Mouse (Mus musculus) layer of hippocampus, adult 18-20 months (tissue): Measurements from ENCODE around the gene Gm6096. TPM values are rescaled to one million over a fixed set of nuclear protein-coding genes. Genes with fewer than 3 reads are reported as not detected.

ENCODE experiments used
- DNase-seq, 2 experiments: peaks; one replicate each; pipeline ENCODE4 v3.0.0; 2022; ENCODE audit warnings: low spot score in 2 of 2
- total RNA-seq, 2 experiments: library from RNA; stranded (reverse); gene quantifications; 2 replicates each; pipeline ENCODE4 v1.2.3; 2021

Gm6096 gene
- total RNA-seq, 2 experiments from 2014 or later, result not detected

DNA sequence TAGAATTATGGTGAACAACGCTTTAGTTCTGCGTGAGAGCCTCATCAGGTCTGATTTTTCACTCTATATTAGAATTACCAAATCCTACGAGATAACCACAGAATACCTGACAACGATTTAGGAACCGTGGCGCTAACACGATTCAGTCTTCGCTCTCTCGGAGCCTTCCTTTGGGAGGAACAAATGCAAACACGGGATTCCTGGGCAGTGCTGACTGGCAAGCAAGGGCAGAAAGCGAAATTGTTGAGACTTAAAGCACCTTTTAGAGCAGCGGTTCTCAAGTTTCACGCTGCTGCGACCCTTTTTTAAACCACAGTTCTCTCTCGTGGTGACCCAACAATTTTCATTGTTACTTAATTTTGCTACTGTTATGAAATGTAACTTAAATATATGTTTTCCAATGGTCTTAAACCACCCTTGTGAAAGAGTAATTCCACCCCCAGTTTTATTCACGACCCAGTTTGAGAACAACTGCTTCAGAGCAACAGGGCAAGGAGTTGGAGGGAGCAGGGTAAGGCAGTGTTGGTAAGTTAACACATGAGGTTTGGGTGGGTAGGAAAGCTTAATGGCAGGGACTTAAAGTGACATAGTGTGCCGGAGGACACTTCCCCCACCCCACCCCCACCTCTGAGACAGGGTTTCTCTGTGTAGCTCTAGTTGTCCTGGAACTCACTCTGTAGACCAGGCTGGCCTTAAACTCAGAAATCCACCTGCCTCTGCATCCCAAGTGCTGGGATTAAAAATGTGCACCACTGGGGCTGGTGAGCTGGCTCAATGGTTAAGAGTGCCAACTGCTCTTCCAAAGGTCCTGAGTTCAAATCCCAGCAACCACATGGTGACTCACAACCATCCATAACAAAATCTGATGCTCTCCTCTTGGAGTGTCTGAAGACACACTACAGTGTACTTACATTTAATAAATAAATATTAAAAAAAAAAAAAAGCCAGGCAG is 16.0 kb upstream of the Gm6096 start:
- DNase-seq, result no peak

DNA sequence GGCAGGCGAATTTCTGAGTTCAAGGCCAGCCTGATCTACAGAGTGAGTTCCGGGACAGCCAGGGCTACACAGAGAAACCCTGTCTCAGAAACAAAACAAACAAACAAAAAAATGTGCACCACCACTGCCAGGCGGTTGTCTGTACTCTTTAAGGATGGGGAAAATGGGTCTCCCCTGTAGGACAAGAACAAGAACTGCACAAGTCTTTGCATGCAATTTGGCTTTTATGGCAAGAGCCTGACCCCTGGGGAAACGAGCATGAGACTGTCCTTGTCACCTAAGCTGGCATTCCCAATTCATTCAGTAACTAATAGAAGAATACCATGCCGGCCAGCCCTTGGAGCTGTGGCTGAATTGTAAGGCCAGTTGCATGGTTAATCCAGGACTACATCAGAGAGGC is 15.2 kb upstream of the Gm6096 start:
- no peak for DNase-seq

DNA sequence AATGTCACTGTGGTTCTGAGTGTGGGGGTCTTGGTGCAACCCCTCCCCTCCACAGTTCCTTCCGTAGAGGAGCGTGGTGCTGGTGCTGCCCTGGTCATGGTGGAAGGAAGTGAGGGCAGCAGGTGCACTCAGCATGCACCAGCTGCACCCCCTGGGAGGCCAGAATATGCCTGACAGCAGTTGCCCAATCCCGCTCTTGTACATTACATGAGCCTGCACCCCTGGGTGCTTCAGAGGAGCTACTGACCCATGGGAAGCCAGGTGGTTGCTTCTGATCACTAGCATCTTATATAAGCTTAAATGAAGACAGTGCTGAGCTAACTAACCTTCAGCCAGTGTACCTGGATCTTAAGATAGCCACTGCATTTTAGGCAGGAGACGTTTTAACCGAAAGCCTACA is 12.8 kb upstream of the Gm6096 start:
- no peak for DNase-seq

- DNase-seq, result peak; percentile 48 to 69
These were observed 8.7 kb upstream of the Gm6096 start for GRCm38 (mm10) chr7:34242176-34242575.

DNA sequence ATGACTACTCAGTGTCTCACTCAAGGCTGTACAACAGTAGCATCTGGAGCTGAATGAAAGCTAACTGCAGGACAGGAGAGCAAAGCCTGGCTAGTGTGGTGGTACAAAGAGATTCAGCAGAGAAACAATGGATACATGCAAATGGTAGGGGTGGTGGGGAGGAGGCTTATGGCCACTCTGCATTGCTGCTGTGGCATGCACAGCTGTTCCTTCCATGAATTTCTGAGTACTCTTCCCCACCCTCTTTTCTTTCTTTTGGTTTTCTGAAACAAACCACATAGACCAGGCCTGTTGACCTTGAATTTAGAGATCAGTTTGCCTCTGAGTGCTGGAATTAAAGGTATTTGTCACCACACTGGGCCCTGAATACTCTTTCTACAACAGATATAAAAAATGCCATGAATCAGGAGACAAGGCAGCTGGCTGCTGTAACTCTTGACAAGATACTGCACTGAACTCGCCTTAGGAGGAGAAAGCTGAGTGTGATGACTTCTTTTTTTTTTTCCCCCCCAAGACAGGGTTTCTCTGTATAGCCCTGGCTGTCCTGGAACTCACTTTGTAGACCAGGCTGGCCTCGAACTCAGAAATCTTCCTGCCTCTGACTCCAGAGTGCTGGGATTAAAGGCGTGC is 3.9 kb upstream of the Gm6096 start:
- DNase-seq, result no peak

GRCm38 (mm10) chr7:34252030-34252429 is 1.2 kb downstream of the Gm6096 start:
- DNase-seq, result peak in 1 of 2 experiments; percentile 62

- DNase-seq, result no peak
These were observed 4.3 kb downstream of the Gm6096 start for GRCm38 (mm10) chr7:34255137-34255536.

DNA sequence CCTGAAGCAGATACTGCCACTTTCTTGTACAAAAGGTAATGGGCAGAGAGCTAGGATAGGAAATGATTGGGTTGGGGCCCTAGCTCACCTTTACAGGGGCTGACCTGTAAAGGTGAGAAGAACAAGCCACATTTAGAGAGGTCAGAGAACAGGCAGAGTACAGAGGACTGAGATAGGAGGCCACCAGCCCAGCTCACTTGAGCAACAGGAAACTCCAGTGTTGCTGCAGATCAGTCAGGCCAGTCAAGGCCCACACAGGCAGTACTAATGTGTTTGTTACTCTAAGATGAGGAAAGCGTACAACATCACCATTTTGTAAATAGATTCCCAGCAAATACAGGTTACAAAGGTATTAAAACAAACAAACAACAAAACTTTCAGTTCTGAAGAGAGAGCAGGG is 5.1 kb downstream of the Gm6096 start:
- DNase-seq, result no peak

- DNase-seq, result no peak
These were observed 6.4 kb downstream of the Gm6096 start for GRCm38 (mm10) chr7:34257279-34257678.

- no peak for DNase-seq
These were observed 7.6 kb downstream of the Gm6096 start for GRCm38 (mm10) chr7:34258407-34258806.

DNA sequence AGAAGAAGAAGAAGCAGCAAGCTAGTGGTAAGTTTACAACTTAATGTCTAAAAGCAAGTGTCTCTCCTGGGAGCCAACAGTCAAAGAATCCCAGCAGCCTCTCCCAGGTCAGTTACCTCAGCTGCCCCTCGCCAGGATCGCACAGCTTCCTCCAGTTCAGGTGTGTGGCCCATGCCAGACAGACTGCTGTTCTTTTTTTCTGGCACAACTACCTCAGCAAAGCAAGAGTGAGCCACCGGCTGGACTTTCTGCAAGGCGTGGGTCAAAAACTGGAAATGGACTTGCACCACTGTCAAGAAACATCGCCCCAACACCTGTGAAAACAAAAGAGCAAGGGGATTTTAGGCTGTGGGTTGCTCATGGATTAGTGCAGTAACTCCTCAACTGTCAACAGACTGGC is 12.6 kb downstream of the Gm6096 start:
- no peak for DNase-seq

GRCm38 (mm10) chr7:34265876-34266346 is 15.1 kb downstream of the Gm6096 start:
- DNase-seq, result peak; percentile 54 to 85

DNA sequence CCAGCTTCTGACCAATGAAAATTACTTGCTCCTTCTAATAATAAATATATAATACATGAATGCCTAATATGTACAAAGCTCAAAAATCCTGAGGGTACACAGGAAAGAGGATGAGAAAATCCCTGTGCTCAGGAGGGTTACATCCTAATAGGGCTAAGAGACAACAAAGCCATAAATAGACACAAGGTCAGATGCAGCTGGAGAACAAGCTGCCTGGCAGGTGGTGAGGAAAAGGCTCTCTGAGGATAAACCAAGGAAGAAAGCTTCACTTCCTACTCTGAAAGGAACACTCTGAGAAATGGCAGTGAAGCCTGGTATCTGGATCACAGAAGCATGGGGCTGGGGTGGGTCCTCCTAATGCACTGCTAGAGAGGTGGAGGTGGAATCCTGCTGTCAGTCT is 15.6 kb downstream of the Gm6096 start:
- no peak for DNase-seq

DNA sequence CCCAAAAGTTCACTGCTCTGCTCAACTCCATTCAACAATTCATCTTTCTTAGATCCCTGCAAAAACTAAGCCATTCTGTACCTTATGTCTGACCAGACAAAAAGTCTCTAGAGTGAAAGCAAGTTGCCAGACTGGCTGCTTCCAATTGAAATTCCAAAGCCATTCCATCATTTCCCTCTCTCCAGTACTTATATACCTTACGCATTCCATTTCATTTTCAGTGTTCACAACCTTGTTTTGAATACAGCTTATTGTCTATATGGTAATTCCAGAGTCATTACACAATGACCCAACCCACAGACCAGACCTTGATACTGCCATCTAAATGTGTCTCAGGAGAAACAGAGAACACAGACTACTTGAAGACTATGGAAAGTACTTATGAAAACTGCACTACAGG is 17.6 kb downstream of the Gm6096 start:
- DNase-seq, result no peak

GRCm38 (mm10) chr7:34272465-34272864 is 21.6 kb downstream of the Gm6096 start:
- DNase-seq, result no peak

DNA sequence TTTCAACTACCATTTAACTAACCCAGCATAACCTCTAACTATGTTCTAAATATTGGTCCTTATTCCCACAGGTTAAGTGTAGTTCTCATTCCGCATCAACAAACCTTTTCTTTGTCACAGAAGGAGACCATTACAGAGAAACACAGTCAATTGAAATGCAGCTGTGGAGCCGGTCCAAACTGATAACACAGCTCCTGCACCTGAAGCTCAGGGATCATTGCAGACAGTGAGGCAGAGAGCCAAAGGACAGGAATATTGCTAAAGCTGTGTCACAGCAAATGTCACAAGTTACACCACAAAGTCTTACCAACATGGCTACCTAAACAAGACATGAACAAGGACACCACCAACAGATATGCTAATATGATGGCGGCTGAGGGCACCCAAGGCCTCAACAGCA is 25.2 kb downstream of the Gm6096 start:
- DNase-seq, result no peak

DNA sequence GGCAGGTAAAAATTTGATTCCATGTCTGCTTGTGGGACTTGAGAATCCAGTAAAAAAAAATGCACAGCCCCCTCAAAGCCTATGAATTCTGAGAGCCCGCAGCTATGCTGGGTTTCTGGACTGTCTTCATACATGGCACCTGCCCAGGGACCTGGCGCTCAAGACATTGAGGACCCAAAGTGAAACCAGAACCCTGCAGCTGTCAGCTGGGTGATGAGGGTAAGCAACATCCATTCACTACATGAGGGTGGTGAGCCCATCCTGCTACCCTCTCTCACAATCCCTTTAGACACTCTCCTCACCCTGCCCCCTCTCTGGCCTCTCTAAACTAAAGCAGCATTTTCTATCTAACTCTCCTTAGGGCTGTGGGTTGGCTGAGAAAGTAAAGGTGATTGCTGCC is 26.8 kb downstream of the Gm6096 start:
- DNase-seq, result no peak

DNA sequence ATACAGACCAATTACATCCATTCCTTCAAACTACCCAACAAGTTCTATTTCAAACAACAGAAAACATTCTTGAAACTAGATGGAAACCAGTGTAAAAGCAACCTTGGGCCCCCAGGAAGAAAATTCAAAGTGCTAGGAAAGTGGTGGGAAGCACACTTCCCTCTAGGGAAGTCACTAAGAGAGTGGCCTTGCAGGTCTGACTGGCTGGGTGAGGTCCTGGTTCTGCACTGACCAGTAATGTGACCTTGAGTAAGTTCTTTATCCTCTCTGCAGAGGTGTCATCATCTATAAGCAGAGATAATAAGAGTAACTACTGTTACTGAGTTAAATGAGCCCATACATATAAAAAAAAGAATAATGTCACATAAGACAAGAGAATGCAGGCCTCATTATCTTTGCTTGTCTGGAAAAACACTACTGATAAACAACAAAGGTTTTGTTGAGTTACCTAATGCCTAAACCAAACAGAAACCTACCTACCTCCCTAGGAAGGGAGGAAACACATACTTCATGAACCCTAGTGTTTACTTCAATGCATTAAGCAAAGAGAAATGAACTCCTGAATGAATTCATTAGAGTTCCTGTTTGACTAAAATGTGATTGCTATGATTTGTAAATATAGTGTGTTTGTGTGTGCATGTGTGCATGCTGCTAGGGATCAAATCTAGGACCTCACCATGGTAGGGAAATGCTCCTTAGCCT is 39.8 kb downstream of the Gm6096 start:
- no peak for DNase-seq

DNA sequence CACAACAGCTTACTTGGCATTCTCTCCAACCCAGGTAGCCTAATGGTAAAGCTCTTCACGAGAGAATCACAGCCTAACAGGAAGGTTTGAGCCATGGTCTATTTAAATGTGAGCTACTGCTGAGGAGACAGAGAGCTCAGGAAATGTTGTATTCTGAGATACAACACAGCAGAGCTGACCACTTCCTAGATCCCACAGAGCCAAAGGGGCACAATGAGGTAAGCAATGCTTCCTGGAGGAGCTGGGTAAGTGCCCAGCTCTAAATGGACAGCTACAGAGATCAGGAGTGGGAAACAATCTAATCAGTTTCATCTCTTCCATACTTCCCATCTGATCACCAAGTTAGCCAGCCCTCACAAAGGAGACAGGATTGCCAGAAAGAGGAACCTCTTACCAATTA is 40.4 kb downstream of the Gm6096 start:
- DNase-seq, result no peak

GRCm38 (mm10) chr7:34292633-34293032 is 41.8 kb downstream of the Gm6096 start:
- DNase-seq, result no peak

- DNase-seq, result no peak
These were observed 45.3 kb downstream of the Gm6096 start for GRCm38 (mm10) chr7:34296124-34296523.

DNA sequence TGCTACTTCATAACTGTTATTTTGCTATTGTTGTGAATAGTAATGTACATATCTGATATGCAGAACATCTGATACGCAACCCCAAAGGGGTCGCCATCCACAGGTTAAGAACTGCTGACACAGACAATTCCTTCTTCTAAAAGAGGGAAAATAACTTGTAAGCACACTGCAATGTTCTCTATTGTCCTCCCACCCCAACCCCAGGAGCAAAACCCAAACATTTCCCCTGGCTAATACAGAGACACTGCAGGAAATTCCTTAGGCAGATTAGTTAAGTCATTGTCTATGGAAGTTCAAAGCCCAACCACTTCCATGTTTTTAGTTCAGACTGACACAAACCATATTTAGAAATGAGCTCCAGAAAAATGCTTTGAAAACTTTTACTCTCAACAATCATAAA is 48.0 kb downstream of the Gm6096 start:
- DNase-seq, result no peak
